Mouse (Mus musculus) adrenal gland, postnatal 36 days (tissue): ENCODE measurements around the gene C2cd5. TPM values are rescaled to one million over a fixed set of nuclear protein-coding genes. Genes with fewer than 3 reads are reported as not detected.

Source experiments
- DNase-seq, 2 experiments: peaks; one replicate each; pipeline ENCODE4 v3.0.0; 2021; ENCODE audit warnings: mixed read lengths in 1 of 2
- total RNA-seq, 2 experiments: library from RNA; stranded (reverse); gene quantifications; 2 replicates each; pipeline ENCODE4 v1.2.3; 2021

Gene C2cd5
- total RNA-seq, 2 experiments from 2014 or later, result 18.3 to 19.2 TPM

GRCm38 (mm10) chr6:142979665-142980660 lies 120.0 kb downstream of the C2cd5 start:
- no peak for DNase-seq

- no peak for DNase-seq
These were observed 122.7 kb downstream of the C2cd5 start for GRCm38 (mm10) chr6:142977221-142977620.

- no peak for DNase-seq
These were observed 126.7 kb downstream of the C2cd5 start for GRCm38 (mm10) chr6:142973289-142973688.

GRCm38 (mm10) chr6:142972205-142972604 lies 127.7 kb downstream of the C2cd5 start:
- no peak for DNase-seq

GRCm38 (mm10) chr6:142967407-142967806 lies 132.5 kb downstream of the C2cd5 start:
- no peak for DNase-seq

- peak; percentile 16 to 41 for DNase-seq
These were observed 135.2 kb downstream of the C2cd5 start for GRCm38 (mm10) chr6:142964531-142965385.

- peak; percentile 7 to 11 for DNase-seq
These were observed 135.8 kb downstream of the C2cd5 start, which contains the start of gene St8sia1 for GRCm38 (mm10) chr6:142964076-142964530. Gene St8sia1 (minus strand): TSS chr6:142964452.

- no peak for DNase-seq
These were observed 136.4 kb downstream of the C2cd5 start for GRCm38 (mm10) chr6:142963480-142964075.

GRCm38 (mm10) chr6:142962881-142963280 lies 137.1 kb downstream of the C2cd5 start:
- no peak for DNase-seq

- no peak for DNase-seq
These were observed 137.5 kb downstream of the C2cd5 start for GRCm38 (mm10) chr6:142962476-142962875.

GRCm38 (mm10) chr6:142961721-142962455 lies 138.1 kb downstream of the C2cd5 start:
- no peak for DNase-seq

Other genes starting within 250 kb of the C2cd5 start
- gene St8sia1, start 135.7 kb downstream of the C2cd5 start, total RNA-seq, result 1 to 10 TPM in 1 of 2 experiments, under 1 TPM in 1; 0.40 to 1.3 TPM
- gene Etnk1, start 67.1 kb upstream of the C2cd5 start, total RNA-seq, result 100 to 1,000 TPM; 115 to 119 TPM